Mouse (Mus musculus) cerebellum, adult 18-20 months (tissue): Measurements from ENCODE around the gene Zfp385b.

Experiments used
- DNase-seq, 2 experiments: peaks; one replicate each; pipeline ENCODE4 v3.0.0; 2021

Gene Zfp385b

DNA sequence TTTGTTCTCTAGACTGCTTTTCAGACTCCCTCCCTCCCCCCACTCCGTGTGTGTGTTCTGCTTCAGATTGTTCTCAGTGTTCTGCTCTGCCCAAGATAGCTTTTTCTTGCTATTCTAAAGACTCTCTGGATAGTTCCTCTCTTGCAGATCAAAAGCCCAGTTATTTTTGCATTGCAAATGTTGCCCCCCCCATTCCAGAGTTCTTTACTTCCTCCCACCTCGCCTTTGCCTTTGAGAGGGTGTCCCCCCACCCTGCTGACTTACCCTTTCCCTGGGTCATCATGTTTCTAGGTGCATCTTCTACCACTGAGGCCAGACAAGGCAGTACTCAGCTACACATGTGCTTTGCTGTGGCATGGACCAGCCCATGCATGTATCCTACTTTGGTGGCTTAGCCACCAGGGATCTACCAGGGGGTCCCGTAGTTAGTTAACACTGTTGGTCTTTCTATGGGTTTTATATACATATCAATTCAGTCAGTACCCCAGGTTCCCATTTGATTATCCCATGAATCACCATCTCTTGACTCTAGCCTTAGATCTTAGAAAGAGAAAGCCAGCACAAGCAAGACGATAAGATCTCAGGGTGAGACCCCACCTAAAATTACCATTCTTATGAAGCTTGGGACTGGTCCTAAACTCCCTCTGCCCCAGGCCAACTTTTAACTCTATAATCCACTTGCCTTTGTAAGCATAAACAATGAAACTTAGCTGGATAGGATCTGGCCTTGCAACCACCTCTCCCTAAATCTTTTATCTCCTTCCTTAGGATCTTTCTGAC, 232.7 kb downstream of the Zfp385b start:
- DNase-seq: no peak

DNA sequence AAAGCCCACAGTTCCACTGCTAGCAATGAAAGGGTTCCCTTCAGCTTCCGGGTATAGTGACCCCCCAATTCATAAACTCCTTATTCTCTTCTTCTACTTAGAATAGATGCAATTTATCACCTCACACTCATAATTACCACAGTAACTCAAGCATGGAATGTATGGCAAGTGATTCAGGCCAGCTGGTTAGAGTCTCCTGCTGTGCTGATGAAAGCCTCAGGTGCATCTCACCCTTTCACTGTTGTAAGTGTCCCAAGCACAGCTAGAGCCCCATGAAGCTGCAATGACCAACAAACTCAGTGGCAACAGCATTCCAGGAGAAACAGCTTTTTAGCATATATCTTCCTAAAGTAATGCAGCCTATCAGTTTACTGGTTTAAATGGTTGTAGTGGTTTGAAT, 235.9 kb downstream of the Zfp385b start:
- peak; percentile 47 to 61 for DNase-seq

DNA sequence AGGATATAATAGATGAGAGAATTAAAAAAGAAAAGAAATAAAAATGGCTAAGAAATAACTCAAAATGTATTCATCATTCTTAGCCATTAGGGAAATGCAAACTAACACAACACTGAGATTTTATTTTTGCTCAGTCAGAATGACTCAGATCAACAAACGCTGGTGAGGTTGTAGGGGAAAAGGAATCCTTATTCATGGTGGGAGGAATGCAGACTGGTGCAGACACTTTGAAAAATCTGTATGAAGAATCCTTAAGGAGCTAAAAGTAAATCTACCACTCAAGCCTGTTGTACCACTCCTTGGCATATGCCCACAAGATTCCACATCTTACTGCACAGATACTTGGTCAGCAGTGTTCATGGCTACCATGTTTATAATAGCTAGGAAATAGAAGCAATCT, 242.9 kb downstream of the Zfp385b start:
- DNase-seq: no peak

DNA sequence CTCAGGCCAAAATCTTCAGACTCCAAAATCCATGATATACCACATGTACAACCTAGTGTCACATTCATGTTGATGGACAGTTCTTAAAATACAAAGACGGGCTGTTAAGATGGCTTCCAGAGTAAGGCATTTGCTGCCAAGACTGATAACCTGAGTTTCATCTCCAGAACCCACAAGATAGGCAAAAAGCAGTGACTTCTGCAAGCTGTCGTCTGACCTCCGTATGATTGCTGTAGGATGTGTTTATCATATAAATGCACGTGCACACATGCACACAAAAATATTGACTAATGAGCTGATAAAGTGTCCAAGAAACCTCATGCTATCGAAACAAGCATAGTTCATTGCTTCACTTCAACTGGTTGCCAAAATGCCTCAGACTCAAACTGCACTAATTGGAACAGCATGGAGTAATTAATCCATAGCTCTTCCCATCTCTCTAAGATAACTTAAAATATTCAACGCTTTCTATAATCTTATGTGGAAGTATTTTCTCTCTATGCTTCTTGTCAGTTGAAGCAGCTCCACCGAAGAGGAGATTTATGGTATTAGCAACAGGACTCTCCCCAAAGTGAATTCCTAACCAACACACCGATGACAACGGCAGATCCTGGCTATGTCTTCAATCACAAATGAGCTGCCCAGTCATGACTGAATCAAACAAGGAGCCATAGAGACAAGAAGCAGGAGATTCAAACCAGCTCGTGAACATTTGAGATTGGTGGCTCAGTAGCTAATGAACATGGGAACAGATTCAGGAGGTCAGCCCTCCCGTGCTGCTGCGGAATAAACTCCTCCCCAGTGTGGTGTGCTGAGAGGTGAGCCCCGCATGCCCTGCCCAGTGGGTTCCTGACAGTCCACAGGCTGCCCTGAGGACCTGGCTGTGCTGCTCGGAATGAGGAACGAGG, 251.7 kb downstream of the Zfp385b start:
- DNase-seq: no peak

DNA sequence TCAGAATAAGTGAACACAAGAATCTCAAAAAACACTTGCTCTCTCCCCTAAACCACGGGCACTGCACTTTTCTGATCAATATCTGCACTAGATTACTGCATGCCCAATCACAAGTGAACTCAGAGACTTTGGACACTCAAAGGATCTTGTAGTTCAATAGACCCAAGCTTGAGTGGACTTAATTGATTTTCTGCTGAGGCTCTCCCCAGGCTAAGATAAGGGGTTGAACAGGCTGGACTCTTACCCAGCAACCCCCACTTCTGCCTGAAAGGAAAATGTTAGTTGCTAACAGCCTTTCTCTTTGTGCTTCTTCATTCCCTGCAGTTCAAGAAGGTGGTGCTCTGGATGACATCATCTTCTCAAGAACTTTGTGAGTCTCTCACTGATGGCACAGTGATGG, 255.7 kb downstream of the Zfp385b start:
- no peak for DNase-seq

DNA sequence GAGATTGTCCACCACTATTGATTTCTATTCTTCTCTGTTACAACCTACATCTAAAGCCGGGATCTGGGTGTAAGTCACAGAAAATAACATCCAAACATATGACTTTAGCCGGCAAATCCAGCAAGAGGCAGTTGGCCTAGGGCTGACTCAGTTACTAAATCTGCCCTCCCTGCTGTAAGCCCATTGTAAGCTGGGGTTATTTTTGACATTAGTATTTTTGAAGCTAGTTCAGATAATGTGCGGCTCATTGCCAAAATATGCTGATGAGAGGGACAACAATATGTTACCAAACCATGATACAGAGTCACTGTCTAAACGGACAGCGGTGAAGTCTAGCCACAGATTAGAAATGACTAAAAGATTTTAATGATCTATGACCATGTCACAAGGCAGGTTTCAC, 257.5 kb downstream of the Zfp385b start:
- DNase-seq: peak in 1 of 2 experiments; percentile 32

DNA sequence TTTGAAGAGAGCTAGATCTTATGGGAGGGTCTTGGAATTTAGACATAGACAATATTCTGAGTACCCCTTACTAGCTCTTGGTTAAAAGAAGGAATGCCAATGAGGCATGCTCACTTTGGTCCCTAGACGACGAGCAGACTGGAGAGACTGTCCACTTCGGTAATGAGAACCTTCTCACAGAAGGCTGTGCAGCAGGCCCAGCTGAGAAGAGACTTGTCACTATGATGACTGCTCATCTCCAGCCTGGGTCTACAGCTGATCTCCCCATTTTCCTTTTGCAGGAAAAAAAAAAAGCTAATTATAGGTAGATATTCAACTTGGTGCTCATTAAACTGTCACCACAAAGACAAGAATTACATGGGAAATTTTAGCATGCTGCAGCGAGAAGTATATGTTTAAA, 262.5 kb downstream of the Zfp385b start:
- no peak for DNase-seq

DNA sequence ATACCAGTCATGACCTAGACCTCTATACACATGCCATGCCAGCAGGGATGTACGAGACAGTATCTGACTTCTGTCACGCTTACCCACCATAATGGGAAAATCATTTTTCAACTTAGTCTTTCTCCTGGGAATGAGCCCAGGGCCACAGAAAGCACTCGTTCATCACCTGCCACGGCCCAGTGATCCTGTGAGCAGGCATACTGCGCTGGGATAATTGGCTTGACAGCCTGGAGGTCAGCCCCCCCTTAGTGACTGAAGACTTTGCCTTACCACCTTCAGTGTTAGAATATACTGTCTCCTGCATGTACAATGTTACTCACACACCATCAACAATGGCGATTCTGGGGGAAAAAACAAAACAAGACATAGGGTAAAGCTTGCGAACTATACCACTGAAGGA, 263.5 kb downstream of the Zfp385b start:
- peak in 1 of 2 experiments; percentile 16 for DNase-seq

DNA sequence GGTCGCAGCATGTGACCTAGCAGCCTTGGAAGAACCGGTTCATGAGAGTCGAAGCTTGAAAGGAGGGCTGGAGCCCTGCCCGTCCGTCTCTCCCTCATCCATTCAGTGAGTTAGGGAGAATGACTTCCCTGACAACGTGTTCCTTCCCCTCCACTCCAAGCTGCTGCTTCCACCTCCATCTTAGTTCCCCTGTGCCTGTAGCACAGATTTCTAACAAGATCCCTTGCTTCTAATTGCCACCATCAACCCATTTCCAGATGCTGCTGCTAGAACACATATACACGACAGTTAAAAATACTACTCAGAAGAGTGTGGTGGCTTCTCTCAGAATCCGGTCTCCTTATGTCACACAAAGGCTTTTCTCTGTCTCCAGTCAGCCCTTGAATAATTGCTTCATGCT, 266.8 kb downstream of the Zfp385b start:
- DNase-seq: no peak

DNA sequence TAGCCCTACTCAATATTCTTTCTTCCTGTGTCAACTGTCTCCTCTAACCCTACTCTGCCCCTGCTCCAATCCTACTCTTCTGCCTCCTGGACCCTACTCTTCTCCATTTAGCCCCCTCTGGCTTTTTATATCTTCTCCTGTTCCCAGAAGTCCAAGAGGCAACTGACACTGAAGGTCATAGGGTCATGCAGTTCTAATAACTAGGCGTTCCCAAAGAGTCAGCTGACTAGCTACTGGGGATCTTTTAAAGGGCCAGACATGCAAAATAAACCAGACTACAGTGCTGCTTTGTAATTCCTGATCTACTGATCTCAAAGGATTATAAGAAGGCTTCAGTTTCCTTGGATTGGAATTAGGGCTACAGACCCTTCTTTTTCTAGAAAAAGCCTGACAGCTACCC, 276.1 kb downstream of the Zfp385b start:
- no peak for DNase-seq

DNA sequence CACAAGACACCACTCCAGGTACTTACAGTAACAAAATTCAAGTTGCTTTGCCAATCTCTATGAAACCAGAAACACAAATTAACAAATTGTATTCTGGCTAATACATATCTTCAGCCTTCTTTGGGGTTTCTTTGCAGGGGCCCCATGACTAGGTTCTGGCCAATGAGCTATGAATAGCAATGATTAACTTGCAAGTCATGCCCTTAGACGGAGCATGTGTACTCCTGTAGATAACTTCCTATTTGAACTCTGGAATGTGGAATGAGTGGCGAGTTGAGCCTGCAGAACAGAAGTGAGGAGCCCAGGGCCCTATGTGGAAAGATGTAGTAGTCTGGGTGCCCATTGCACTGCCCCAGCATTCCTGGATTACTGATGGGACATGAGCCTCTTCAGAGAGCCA, 276.8 kb downstream of the Zfp385b start:
- DNase-seq: no peak

DNA sequence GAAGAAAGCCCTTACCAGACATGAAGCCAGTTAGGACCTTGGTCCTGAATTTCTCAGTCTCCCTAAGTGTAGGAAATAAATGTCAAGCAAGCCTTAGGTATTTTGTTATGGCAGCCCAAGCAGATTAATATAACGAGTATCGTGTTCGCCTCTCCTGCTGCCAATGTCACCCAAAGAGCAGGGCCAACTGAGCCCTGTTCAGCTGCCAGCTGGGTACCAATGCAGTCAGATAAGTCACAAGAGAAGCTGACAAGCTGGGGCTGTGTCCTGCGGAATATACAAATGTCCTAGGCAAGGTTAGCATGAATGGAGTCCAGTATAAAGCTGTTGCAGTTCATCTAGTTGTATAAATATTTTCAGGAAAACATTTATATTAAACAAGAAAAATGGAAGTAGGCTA, 277.8 kb downstream of the Zfp385b start:
- no peak for DNase-seq

DNA sequence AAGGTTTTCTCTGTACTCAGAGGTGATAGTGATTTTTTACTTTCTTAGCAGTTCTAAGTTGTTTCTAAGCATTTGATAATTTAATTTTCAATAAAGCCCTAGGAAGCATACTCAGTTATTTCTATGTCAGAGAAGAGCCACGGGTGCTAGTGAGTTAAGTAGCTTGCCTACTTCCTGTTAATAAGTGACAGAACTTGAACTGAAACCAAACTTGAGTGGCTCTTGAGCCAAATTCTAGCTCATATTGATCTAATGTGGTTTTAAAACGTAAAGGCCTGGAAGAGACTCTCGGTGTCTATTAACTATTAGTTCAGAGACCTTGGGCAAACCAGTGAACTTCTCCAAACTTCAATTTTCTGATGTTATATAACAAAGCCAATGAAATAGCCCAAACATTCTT, 278.6 kb downstream of the Zfp385b start:
- no peak for DNase-seq

DNA sequence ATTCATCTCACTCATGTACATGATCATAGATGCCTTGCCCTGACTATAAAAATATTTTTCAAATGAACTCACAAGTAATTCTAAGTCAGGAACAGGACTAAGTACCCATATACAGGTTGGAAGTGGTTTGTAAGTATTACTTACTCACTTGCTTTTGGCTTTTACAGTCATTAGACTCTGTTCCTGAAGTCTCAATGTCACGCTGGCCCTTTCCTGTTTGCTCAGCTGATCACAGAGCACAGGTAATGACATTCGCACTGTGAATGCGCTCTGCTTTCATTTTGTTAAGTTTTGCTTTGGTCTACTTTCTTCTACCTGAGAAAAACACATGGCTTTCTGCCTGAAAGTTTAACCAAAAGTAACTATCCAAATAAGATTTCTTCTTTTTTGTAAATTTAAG, 282.9 kb downstream of the Zfp385b start:
- DNase-seq: no peak

DNA sequence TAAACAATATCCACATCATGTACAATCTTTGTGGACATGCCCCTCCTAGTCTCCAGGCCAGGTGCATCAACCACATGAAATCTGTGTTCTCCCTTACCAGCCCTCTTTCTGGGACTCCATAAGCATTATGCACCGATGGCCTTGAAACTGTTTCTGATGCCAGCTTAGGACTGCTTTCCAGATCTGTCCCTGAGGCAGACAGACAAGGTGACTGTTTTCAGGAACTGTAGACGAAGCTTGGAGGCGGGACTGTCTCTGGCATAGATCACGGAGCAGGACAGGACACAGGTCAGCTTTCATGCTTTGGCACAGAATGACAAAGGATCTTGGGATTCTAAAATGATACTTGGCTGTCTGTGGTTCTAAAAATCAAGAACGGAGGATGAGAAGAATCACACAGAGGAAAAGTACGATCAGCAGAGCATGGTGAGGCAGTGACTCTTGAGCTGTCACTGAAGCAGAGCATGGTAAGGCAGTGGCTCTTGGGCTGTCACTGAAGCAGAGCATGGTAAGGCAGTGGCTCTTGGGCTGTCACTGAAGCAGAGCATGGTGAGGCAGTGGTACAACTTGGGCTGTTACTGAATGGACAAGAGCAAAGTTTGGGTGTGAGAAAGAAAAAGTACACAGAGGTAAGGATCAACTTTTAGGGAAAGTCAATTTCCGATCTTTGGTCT, 291.2 kb downstream of the Zfp385b start:
- DNase-seq: no peak

DNA sequence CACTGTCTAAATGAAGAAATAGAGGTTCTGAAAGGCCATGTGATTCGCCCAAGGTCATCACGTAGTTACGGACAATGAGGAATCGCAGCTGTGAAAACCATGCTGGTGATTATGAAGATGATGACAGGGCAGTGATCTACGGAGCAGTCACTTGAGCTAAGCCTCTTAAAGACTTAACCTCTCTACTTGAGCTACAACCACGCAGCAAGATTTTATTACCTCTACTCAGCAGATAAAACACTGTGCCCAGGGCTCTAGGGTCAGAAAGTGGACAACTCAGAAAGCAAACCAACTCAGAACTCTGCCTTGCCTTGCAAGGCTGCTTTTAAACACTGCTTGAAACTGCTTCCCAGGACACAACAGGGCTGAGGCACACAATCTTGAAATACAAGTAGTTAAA, 291.8 kb downstream of the Zfp385b start:
- no peak for DNase-seq

DNA sequence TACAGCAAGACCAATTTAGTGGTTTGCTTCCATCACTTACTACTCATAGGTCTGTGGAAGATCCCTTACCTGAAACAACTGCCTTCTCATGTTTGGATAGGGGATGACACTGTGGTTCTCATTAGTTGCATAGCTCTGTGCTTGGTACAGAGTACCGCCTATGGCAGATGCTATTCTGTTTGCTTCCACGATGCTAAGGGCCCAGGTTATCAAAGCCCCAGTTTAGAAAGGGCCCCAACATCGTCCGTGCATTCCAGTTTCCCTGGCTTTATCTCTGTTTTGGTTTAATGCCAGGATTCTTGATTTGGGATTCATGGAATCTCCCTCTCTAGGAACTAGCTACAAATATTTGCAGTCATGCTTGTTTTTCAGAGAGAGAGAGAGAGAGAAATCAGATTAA, 292.6 kb downstream of the Zfp385b start:
- no peak for DNase-seq

DNA sequence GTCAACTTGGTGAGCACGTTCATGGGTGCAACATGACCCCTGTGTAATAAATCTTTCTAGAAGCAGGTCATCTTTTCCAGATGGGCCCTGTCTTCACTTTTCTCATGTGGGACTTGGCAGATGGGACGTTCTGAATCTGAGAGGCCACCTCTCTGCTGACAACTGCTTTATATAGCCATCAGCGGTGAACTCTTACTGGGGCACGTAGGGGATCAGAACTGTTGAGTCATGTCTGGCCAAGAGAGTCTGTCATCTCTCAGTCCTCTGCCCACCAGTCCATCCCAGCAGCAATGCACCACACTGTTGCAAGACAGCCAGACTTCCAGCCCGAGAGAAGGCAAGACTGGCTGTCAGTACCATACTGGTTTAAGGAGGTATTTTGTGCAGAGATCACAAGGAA, 293.1 kb downstream of the Zfp385b start:
- DNase-seq: no peak

DNA sequence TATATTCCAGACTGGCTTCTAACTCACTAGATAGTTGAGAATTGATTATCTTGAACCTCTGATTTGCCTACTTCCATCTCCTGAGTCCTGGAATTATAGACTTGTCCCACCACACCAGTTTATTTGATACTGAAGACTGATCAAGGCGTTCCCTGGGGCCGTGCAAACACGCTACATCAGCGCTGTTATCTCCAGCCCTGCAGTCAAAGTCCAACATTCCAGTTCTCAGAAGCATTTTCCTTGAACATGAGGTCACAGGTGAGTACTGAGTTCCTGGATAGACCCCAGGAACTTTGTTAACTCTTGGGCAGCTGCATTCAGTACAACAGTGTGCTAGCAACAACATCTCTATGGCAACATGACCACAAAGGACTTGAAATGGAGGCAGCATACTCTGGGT, 297.2 kb downstream of the Zfp385b start:
- no peak for DNase-seq

DNA sequence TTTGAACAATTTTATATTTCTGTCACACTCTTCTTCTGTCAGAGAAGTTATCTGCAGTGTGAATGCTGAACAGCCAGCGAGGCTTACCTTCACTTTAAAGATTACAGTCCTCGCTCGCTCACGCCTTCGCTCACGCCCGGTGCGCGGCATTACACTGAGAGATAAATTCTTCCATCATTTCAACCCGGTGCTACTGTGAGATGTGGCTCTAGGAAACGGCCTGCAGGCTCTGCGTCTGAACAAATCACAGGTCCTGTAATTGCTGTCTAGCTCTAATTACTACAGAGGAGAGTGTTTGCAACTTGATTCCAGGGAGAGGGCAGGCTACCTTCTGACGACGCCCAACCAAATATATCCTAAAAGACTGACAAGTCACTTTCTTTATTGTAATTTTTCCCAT, 300.1 kb downstream of the Zfp385b start:
- no peak for DNase-seq

DNA sequence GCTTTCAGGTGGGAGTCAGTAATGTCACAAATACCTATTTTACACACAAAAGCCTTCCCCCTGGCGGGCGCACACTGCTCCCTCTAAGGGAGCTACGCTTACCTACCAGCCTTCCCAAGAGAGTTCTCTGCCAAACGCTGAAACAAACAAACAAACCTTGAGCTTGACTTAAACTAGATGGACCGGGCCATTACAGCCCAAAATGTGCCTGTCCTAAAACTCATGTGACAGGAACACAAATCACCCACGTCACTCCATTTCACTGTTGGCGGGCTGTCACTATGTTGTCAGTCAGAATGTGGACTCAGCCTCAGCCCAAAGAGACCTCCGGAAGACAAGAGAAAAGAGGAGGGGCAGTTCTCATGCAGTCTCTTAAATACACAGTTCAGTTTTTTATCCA, 300.7 kb downstream of the Zfp385b start:
- DNase-seq: no peak

DNA sequence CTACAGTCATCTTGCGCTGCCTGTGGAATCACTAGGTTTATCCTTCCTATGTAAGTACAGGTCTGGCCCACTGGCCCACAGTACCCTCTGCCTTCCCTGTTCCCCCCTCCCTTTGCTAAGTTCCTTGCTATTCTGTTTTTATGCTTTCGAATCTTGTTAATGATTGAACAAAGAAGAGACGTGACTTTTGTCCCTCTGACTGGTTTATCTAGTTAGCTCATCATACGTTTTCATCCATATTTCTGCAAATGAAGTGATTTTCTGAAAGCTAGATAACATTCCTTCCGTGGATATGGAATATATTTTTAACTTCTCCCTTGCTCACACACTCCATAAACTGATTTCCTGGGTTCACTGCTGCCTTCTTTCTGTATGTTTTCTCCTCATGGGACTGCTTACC, 302.8 kb downstream of the Zfp385b start:
- no peak for DNase-seq

DNA sequence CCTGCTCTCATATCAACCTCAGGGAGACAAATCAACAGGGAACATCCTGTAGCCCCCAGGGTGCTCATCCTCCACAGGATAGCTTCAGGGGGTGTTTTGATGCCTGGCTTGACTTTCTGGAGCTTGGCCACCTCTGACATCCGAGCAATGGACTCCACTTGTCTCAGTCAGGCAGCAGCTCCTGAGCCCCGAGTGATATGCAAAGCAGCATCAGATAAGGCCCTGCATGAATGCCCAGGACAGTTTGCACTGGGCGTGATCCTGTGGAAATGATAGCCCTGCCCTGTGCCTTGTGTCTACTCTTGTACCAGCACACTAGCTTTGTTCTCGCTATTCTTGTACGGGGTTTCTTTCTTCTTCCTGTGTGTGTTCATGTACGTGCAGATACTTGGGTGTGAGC, 303.8 kb downstream of the Zfp385b start:
- DNase-seq: no peak

DNA sequence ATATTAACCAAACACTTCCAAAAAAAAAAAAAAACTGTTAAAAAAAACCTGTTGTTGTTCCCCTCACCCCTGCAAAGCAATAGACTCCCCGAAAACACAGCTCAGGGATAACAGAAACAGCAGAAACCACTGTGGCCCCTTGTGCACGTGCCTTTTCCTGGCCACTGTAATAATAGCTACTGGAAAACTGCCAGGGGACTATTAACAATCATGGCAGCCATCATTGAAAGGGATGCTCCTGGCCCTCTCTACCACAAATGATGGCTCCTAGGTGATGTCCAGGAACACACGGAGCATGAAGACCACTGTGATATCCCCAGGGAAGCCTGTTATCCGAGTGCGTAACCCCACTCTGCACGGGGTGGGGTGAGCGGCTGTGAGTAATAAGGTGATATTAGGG, 304.4 kb downstream of the Zfp385b start:
- no peak for DNase-seq
